In genomic region chr7:98656531-98657221, GRCm38 (mm10) we compare ENCODE assay signal across 8 mouse cellular contexts. TPM values are rescaled to one million over a fixed set of nuclear protein-coding genes. Genes with fewer than 3 reads are reported as not detected.
DNase-seq lines count a peak whose midpoint lies in the region; ATAC-seq lines count a peak whose summit lies in the region.

Gene Emsy (minus strand): TSS chr7:98656783.

- peak; percentile 96 to 98 for DNase-seq in adrenal gland, adult (ENCODE audit: inconsistent age in 2 of 2, low spot score in 1 of 2)
- peak; percentile 98 for DNase-seq in embryo, embryonic 10.5 days (ENCODE audit: low spot score)
- peak; percentile 91 for DNase-seq in gastrocnemius, postnatal 14 days
- peak; percentile 95 to 98 for DNase-seq in left cerebral cortex, postnatal 10 days (ENCODE audit: extremely low spot score in 1 of 2, low spot score in 2 of 2)
- peak; percentile 95 for DNase-seq in right cerebral cortex, postnatal 25 days
- DNase-seq in yolk sac, embryonic 10.5 days (ENCODE audit: low spot score): peak; percentile 95

- peak; percentile 91 for ATAC-seq in inflammation-experienced regulatory T-cells, adult 6 months
- peak; percentile 97 for ATAC-seq in megakaryocyte-erythroid progenitor cell, adult 5-6 weeks (replicated peaks; ENCODE audit: low FRiP score, low TSS enrichment, poor library complexity, severe bottlenecking)

- intact Hi-C loops in gastrocnemius, postnatal 14 days (cut with DNase I; ENCODE audit: low total_unique reads): no loop called here
- intact Hi-C loops in left cerebral cortex, postnatal 10 days (cut with DNase I): loop anchor here (5.0 kb wide), 1 partner anchor 46 kb away; the partner anchor contains the start of gene Thap12

RNA-seq across cellular contexts. Expression of gene Emsy, which starts in this region (rescaled TPM):
- total RNA-seq in gastrocnemius, postnatal 14 days (2021): 10 to 100 TPM; 19.2 to 19.4 TPM
- polyA plus RNA-seq in inflammation-experienced regulatory T-cells, adult 6 months (2017; shearing (Covaris generic)): 10 to 100 TPM; 59.5 to 72.4 (median 63.1) TPM
- total RNA-seq in left cerebral cortex, postnatal 10 days (2021): 10 to 100 TPM; 57.1 to 57.2 TPM
- 61.8 and 71.5 TPM in 2 replicates for total RNA-seq in megakaryocyte-erythroid progenitor cell, adult 5-6 weeks (2014; fragmentation: Nextera tagmentation)
- 37.3 and 55.5 TPM in 2 replicates for total RNA-seq in megakaryocyte-erythroid progenitor cell, adult 5-6 weeks (2017)

Comparison
In these comparisons a context has a peak if more than half of its experiments do, and no peak if none do; other contexts are left out.
1. Peak in every context shown above with its lines: DNase-seq and ATAC-seq.